Mouse (Mus musculus) forebrain, embryonic 11.5 days (tissue): ENCODE results near the gene Kcne4. TPM values are rescaled to one million over a fixed set of nuclear protein-coding genes. Genes with fewer than 3 reads are reported as not detected.

Experiments used
- ATAC-seq: fragments of 200-750 bp; cut with Nextera tagmentation; replicated peaks from 2 replicates; pipeline ENCODE4 v1.8.0; 2017; ENCODE audit warnings: moderate TSS enrichment; ENCODE audit not compliant: low FRiP score
- DNase-seq: peaks from one replicate; pipeline ENCODE4 v3.0.0-alpha.2; 2017; ENCODE audit warnings: low spot score
- H3K27ac ChIP-seq: fragments of 300-500 bp; sonication (generic); 2 replicates; pipeline ENCODE4 v1.5.1; 2014; ENCODE audit warnings: low read depth, low read length
- H3K27me3 ChIP-seq: fragments of 300-500 bp; sonication (generic); 2 replicates; pipeline ENCODE4 v1.6.1; 2014; ENCODE audit warnings: mild to moderate bottlenecking, low read length, mixed read lengths; ENCODE audit not compliant: control insufficient read depth, insufficient read depth
- H3K36me3 ChIP-seq: fragments of 300-500 bp; sonication (generic); 2 replicates; pipeline ENCODE4 v1.6.1; 2014; ENCODE audit warnings: mild to moderate bottlenecking, low read length, moderate library complexity, mixed read lengths; ENCODE audit not compliant: control insufficient read depth, insufficient read depth
- H3K4me1 ChIP-seq: fragments of 300-500 bp; sonication (generic); replicated peaks from 2 replicates; pipeline ENCODE4 v1.6.1; 2014; ENCODE audit warnings: low read length, mixed read lengths; ENCODE audit not compliant: control insufficient read depth, insufficient read depth
- H3K4me2 ChIP-seq: fragments of 300-500 bp; sonication (generic); 2 replicates; pipeline ENCODE4 v1.6.1; 2014; ENCODE audit warnings: low read depth, mild to moderate bottlenecking, low read length, moderate library complexity, mixed read lengths; ENCODE audit not compliant: severe bottlenecking
- H3K4me3 ChIP-seq: fragments of 300-500 bp; sonication (generic); 2 replicates; pipeline ENCODE4 v1.5.1; 2014; ENCODE audit warnings: low read depth, low read length
- H3K9ac ChIP-seq: fragments of 300-500 bp; sonication (generic); 2 replicates; pipeline ENCODE4 v1.6.1; 2014; ENCODE audit warnings: low read length
- H3K9me3 ChIP-seq: fragments of 300-500 bp; sonication (generic); 2 replicates; pipeline ENCODE4 v1.6.1; 2016; ENCODE audit warnings: low read length, mixed read lengths; ENCODE audit not compliant: control insufficient read depth
- WGBS: fragments of 180-500 bp; shearing (Covaris S2); extraction: QIAGEN DNeasy Blood & Tissue Kit; methylation state at CpG from one replicate; pipeline ENCODE4 v1.1.7; 2014; 5-methylcytosine and 5-hydroxymethylcytosine counted together
- polyA plus RNA-seq: library from polyadenylated mRNA; unstranded; fragments of >200 nt; fragmentation: Nextera tagmentation; extraction: Ambion mirVana; gene quantifications from 2 replicates; pipeline ENCODE4 v1.2.1, GENCODE M21; 2014

Gene Kcne4
- polyA plus RNA-seq, 1 experiment from 2014 or later: 0.52 TPM

DNA sequence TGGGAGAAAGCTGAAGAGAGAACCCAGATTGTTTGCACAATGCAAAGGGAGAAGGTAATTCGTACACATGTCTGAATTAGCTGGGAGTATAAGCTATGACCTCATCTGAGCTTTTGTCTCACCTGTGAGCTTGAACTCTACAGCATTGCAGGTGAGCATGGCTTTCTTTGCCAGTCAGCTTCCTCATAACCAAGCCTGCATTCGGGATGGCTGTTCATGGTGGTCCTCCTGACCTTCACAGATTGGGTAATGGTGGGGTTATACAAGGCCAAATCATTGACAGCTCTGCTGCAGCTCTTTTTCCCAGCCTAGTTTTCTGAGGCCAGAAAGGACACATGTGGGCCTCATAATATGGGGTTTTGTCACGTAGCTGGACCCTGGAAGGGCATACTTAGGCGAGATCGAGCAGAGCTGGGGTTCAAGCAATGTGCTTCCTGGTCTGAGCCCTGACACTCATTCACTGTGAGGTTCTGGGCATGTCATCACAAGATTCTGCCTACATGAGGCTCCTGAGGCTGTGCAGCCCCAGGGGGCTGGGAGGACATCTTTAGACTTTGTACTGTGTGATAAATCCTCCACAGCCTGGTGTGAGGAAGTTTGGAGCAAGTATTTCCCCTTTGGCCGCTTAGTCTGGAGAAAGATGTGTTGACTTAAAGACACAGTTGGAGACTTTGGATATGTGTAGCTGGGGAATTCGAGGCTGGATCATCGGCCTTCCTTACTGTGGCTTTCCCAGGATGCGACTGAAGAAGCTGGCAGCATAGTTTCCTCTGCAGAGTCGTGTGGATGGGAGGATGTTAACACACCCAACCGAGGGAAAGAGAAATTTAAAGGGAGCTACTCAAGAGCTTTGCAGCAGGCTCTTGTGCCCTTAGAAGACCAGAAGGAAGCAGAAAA is 2.3 kb downstream of the Kcne4 start:
- WGBS: 70% methylated on average over 11 of the region's 11 CpGs
- Histone ChIP-seq H3K9me3 (no peaks in the 10 kb centered on the region), H3K9ac (no peak overlapping the region), H3K27ac (no peak overlapping the region), H3K4me1 (no peaks in the 10 kb centered on the region; the same call in 1 of the 2 replicates), H3K27me3 (no peaks in the 10 kb centered on the region), H3K36me3 (no peaks in the 10 kb centered on the region), H3K4me3 (no peak overlapping the region), H3K4me2 (no peak overlapping the region)
- DNase-seq (no peak), ATAC-seq (no peak)

DNA sequence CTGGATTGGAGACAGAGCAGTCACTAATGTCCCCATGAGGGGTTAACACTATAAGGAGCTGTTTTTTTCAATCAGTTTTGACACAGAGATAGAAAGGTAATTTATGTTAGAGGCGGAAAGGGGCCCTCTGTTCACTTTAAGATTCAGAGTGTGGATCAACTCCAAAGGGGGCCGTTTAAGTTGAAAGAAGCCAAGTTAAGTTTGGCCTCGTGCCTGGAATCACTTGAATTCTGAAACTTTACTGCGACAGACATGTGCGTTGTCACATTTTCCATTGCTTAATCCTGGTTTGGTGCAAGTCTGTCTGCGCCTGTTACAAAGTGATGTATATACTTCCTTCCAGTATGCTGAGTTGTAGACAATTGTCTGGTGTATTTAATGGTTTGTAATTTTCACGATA is 3.0 kb downstream of the Kcne4 start:
- Histone ChIP-seq H3K9me3 (no peaks in the 10 kb centered on the region), H3K27ac (no peak overlapping the region), H3K27me3 (no peaks in the 10 kb centered on the region), H3K4me2 (no peak overlapping the region), H3K4me3 (no peak overlapping the region), H3K9ac (no peak overlapping the region), H3K4me1 (no peaks in the 10 kb centered on the region; the same call in 1 of the 2 replicates), H3K36me3 (no peaks in the 10 kb centered on the region)
- no peak for DNase-seq
- no peak for ATAC-seq
- WGBS: 63% methylated on average over 7 of the region's 7 CpGs

DNA sequence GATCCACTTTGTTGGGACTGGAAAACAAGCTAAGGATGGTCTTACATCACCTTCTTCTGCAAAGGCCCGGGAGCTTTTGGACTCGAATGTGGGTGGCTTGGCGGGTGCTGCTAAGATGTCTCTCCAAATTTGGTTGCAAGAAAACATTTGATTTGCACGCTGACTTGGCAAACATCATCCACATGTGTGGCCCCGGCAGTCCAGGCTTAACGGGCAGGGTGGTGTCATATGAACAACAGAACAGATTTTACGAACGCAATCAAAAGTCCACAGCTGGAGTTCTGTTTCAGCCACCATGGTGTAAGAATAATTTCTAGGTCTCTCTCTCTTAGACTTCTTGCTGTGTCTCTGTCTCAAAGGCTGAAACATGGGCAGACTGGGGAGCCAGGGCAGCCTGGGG is 3.6 kb downstream of the Kcne4 start:
- Histone ChIP-seq H3K36me3 (no peaks in the 10 kb centered on the region), H3K4me1 (no peaks in the 10 kb centered on the region; the same call in 1 of the 2 replicates), H3K9me3 (no peaks in the 10 kb centered on the region), H3K4me2 (no peak overlapping the region), H3K27ac (no peak overlapping the region), H3K9ac (no peak overlapping the region), H3K4me3 (no peak overlapping the region), H3K27me3 (no peaks in the 10 kb centered on the region)
- WGBS: 75% methylated on average over 8 of the region's 8 CpGs
- ATAC-seq: no peak
- DNase-seq: no peak

DNA sequence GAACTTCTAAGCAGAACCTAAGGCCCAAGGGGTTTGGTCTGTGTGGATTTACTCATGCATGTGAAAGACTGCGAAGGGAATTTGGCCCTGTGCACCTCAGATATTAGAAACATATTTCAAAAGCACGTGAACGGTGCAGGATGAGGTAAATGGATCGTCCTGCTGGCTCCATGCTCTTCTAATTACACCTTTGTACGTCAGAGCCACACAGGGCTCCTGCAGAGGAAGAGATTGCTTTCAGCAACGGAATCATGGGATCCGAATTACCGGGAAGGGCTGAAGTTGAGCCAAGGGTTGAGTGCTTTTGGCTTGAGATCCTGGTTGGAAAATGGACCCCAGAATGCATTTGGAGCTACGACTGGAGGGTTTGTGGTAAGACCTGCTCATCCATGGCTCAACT is 4.6 kb downstream of the Kcne4 start:
- no peaks in the 10 kb centered on the region; the same call in 1 of the 2 replicates for H3K4me1 ChIP-seq
- 71% methylated on average over 9 of the region's 9 CpGs for WGBS

DNA sequence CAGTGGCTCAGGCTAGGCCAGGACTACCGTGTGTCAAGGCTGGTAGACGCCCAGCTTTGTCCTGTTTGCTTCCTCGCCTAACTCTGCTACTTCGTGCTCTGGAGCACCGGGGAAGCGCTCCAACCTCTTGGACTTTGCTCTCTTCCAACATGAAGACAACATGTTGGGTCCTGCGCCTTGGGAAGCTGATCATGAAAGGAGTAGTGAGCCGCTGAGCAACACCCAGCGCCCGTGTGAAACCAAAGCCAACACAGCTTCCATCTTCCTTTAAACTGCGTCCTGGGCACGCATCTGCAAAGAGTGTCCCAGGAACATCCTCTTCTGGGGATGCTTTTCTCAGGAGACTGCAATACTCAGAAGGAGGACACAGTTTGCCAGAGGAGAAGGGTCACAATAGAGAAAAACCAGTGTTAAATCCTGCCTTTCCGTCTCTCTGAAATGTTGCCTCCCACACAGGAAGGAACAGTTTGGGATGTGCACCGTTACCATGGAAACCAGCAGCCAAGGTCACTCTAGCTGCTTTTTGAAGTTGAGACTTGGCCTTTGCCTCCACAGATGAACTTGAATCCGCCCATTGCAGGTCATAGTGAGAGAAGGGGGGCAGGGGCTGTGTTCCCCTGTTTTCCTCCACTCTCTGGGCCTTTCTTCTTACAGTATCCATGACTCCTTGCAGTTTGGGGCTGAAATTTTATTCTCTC is 5.3 kb downstream of the Kcne4 start:
- Histone ChIP-seq H3K9ac (no peak overlapping the region), H3K36me3 (no peaks in the 10 kb centered on the region), H3K4me2 (no peak overlapping the region), H3K4me3 (no peak overlapping the region), H3K4me1 (no peaks in the 10 kb centered on the region; the same call in 1 of the 2 replicates), H3K27ac (no peak overlapping the region), H3K9me3 (no peaks in the 10 kb centered on the region), H3K27me3 (no peaks in the 10 kb centered on the region)
- ATAC-seq (no peak), DNase-seq (no peak)
- 89% methylated on average over 15 of the region's 15 CpGs for WGBS

More for the DNA sequence above, 4.6 kb downstream of the Kcne4 start:
- no peaks in the 10 kb centered on the region for H3K36me3 ChIP-seq
- no peak overlapping the region for H3K4me3 ChIP-seq
- H3K27me3 ChIP-seq: no peaks in the 10 kb centered on the region
- H3K4me2 ChIP-seq: no peak overlapping the region
- DNase-seq (no peak), ATAC-seq (no peak)
- H3K9me3 ChIP-seq: no peaks in the 10 kb centered on the region
- no peak overlapping the region for H3K27ac ChIP-seq
- H3K9ac ChIP-seq: no peak overlapping the region

DNA sequence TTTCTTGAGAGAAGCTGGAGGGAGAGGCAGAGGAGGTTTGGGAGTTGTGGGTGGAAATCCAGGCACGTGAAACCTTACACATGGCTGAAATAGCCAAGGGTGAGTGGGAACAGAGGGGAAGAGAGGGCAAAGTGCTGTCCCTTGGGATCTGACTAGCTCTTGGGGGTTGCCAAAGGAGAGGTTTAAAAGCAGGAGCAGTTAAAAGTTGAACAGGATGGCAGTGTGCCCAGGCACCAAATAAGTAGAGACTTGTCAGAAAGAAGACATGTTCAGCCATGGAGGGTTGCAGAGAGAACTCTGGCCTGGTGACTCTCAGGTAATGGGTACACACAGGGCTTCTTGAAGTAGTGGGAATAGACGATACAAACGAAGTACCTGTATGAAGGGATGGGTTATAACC is 8.7 kb downstream of the Kcne4 start:
- Histone ChIP-seq H3K4me2 (no peak overlapping the region), H3K27ac (no peak overlapping the region), H3K9ac (no peak overlapping the region), H3K4me3 (no peak overlapping the region), H3K27me3 (no peaks in the 10 kb centered on the region), H3K36me3 (no peaks in the 10 kb centered on the region), H3K4me1 (no peaks in the 10 kb centered on the region), H3K9me3 (no peaks in the 10 kb centered on the region)
- no peak for DNase-seq
- ATAC-seq: no peak
- WGBS: 78% methylated on average over 3 of the region's 3 CpGs

DNA sequence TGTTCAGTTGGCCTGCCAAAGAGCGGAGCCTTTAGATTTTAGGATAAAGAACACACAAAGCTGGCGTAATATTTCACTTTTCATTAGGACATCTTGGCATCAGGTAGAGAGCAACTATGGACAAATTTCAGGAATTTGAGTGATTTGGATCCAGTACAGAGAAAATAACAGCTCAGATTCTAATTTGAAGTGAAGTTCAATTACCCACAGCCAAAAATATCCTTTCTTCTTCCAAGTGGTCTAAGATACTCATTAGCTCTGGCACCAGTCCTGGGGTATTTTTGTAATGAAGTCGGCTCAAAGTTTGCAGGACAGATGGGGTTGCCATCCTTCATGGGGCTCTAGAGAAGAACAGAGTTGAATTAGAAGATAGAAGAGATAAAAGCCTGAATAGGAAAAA is 21.9 kb downstream of the Kcne4 start:
- 91% methylated on average over 3 of the region's 3 CpGs for WGBS
- no peak for DNase-seq
- Histone ChIP-seq H3K27ac (no peak overlapping the region), H3K4me1 (no peaks in the 10 kb centered on the region), H3K9me3 (no peaks in the 10 kb centered on the region), H3K4me2 (no peak overlapping the region), H3K27me3 (no peaks in the 10 kb centered on the region), H3K36me3 (no peaks in the 10 kb centered on the region), H3K4me3 (no peak overlapping the region), H3K9ac (no peak overlapping the region)
- no peak for ATAC-seq

DNA sequence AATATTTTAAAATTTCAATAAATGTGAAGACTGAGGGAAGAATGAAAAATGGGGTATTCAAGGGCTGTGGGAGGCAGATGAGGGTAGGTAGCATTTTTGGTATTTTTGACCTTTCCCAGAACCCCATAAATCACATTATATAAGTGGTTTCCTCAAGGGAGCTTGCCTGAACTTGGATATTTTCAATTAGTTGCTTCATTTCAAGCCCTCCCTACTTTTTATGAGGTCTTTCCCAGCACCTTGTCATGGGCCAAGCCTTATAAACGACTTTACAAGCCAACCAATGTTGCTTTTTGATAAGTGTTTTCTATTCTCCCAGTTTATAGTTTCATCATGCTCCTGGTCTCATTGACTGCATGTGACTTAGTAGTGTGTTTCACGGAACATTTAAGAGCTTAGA is 24.2 kb downstream of the Kcne4 start:
- Histone ChIP-seq H3K4me3 (no peak overlapping the region), H3K27ac (no peak overlapping the region), H3K27me3 (no peaks in the 10 kb centered on the region), H3K9ac (no peak overlapping the region), H3K9me3 (no peaks in the 10 kb centered on the region), H3K4me2 (no peak overlapping the region), H3K4me1 (no peaks in the 10 kb centered on the region), H3K36me3 (no peaks in the 10 kb centered on the region)
- WGBS: 71% methylated on average over 2 of the region's 2 CpGs
- no peak for DNase-seq
- no peak for ATAC-seq
